Mouse (Mus musculus) adipocyte (in vitro differentiated cells): ENCODE data around the gene Cap2.

Source experiments
- DNase-seq: peaks from one replicate; pipeline ENCODE4 v3.0.0-alpha.2; 2016; ENCODE audit warnings: low spot score

Gene Cap2

GRCm38 (mm10) chr13:46525295-46526255 is 23.9 kb downstream of the Cap2 start:
- DNase-seq = no peak

- DNase-seq = no peak
Measured at GRCm38 (mm10) chr13:46526645-46527044, 25.0 kb downstream of the Cap2 start.

- no peak for DNase-seq
Measured at GRCm38 (mm10) chr13:46527340-46527739, 25.7 kb downstream of the Cap2 start.

- DNase-seq = no peak
Measured at GRCm38 (mm10) chr13:46529037-46529436, 27.4 kb downstream of the Cap2 start.

- no peak for DNase-seq
Measured at GRCm38 (mm10) chr13:46530546-46530945, 28.9 kb downstream of the Cap2 start.

GRCm38 (mm10) chr13:46531676-46532075 is 30.0 kb downstream of the Cap2 start:
- DNase-seq = no peak

GRCm38 (mm10) chr13:46532276-46532675 is 30.6 kb downstream of the Cap2 start:
- no peak for DNase-seq

GRCm38 (mm10) chr13:46533342-46534129 is 31.9 kb downstream of the Cap2 start:
- DNase-seq = no peak

GRCm38 (mm10) chr13:46534171-46534968 is 32.7 kb downstream of the Cap2 start:
- DNase-seq = no peak

GRCm38 (mm10) chr13:46534969-46535785 is 33.5 kb downstream of the Cap2 start:
- no peak for DNase-seq

GRCm38 (mm10) chr13:46539284-46539683 is 37.6 kb downstream of the Cap2 start:
- no peak for DNase-seq

GRCm38 (mm10) chr13:46540943-46541342 is 39.3 kb downstream of the Cap2 start:
- no peak for DNase-seq

GRCm38 (mm10) chr13:46542782-46543181 is 41.1 kb downstream of the Cap2 start:
- no peak for DNase-seq

- no peak for DNase-seq
Measured at GRCm38 (mm10) chr13:46544608-46545007, 43.0 kb downstream of the Cap2 start.

GRCm38 (mm10) chr13:46545081-46545480 is 43.4 kb downstream of the Cap2 start:
- DNase-seq = no peak

GRCm38 (mm10) chr13:46546846-46547245 is 45.2 kb downstream of the Cap2 start:
- DNase-seq = no peak

GRCm38 (mm10) chr13:46547253-46547652 is 45.6 kb downstream of the Cap2 start:
- no peak for DNase-seq

GRCm38 (mm10) chr13:46548132-46548531 is 46.5 kb downstream of the Cap2 start:
- no peak for DNase-seq

GRCm38 (mm10) chr13:46548600-46549179 is 47.0 kb downstream of the Cap2 start:
- no peak for DNase-seq

GRCm38 (mm10) chr13:46550627-46551026 is 49.0 kb downstream of the Cap2 start:
- no peak for DNase-seq

- no peak for DNase-seq
Measured at GRCm38 (mm10) chr13:46554736-46555135, 53.1 kb downstream of the Cap2 start.
